12 mouse cellular contexts compared by ENCODE assay signal in the genomic region with DNA sequence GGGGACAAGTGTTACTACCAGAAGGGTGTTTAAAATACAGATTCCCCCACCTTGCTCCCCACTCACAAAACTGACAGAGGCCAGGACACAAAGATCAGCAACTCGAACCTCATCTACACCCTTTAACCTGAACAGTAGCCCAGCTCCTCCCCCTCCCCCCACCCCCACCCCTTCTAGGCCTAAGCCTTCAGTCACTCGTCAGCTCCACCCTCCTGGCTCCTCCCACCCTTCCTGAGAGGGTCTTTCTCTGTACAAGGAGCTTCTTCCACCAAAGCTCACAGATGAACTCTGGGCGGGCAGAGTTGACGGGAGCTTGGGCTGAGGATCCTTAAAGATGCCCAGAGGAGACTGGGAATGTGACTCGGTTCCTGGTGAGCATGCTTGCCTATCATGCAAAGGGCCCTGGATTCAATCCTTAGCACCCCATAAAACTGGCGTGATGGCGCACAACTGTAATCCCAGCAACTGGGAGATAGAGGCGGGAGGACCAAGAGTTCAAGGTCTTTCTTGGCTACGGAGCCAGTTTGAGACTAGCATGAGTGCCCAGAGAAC. TPM values are rescaled to one million over a fixed set of nuclear protein-coding genes. Genes with fewer than 3 reads are reported as not detected.
DNase-seq lines count a peak whose midpoint lies in the region; ATAC-seq and TF ChIP-seq lines count a peak whose summit lies in the region.
"Had no signal": no experiment of that assay in that cellular context is flagged by ENCODE, and none has a peak within 500 bp of the region (broad histone marks: within the 10 kb centered on the region; RNA-seq: fewer than 3 reads in every experiment).

No protein-coding gene starts in this region.

- no peaks in the 10 kb centered on the region for H3K9me3 ChIP-seq in kidney, embryonic 14.5 days (ENCODE audit: control insufficient read depth, low read length)
- no peaks in the 10 kb centered on the region for H3K9me3 ChIP-seq in ES-E14 (ENCODE audit: control insufficient read depth, insufficient read depth, low read depth, low read length)
- no peaks in the 10 kb centered on the region for H3K9me3 ChIP-seq in hindbrain, embryonic 13.5 days
- no peaks in the 10 kb centered on the region for H3K9me3 ChIP-seq in midbrain, embryonic 14.5 days (ENCODE audit: control insufficient read depth, low read length)
- H3K9me3 ChIP-seq: liver, embryonic 12.5 days had no signal

- no peak for DNase-seq in kidney, postnatal 36 days
- DNase-seq in ES-E14 (ENCODE audit: low read depth, low spot score), result peak; percentile 69
- DNase-seq in midbrain, embryonic 14.5 days, result no peak
- DNase-seq in urinary bladder, postnatal 10 days (ENCODE audit: low spot score), result no peak
- DNase-seq in spleen, postnatal 10 days (ENCODE audit: low spot score in 2 of 2), result no peak
- DNase-seq: layer of hippocampus, adult 9-11 months had no signal

- WGBS in kidney, embryonic 14.5 days, result 44% methylated on average over 9 of the region's 9 CpGs
- WGBS in hindbrain, embryonic 13.5 days, result 47% methylated on average over 9 of the region's 9 CpGs
- 44% methylated on average over 9 of the region's 9 CpGs for WGBS in midbrain, embryonic 14.5 days

- peaks cover 46% of the 10 kb centered on the region for H3K4me1 ChIP-seq in kidney, embryonic 14.5 days (ENCODE audit: control insufficient read depth, insufficient read depth, low read length)
- H3K4me1 ChIP-seq in ES-E14 (ENCODE audit: control insufficient read depth in 2 of 2, insufficient read depth in 2 of 2, low read length in 2 of 2, poor library complexity in 1 of 2), result peaks cover 4 to 23% of the 10 kb centered on the region in 2 experiments
- H3K4me1 ChIP-seq in hindbrain, embryonic 13.5 days (replicated peaks), result peaks cover 88% of the 10 kb centered on the region
- H3K4me1 ChIP-seq in midbrain, embryonic 14.5 days (ENCODE audit: control insufficient read depth, insufficient read depth, low read length), result peaks cover 68% of the 10 kb centered on the region

- no peaks in the 10 kb centered on the region for H3K36me3 ChIP-seq in kidney, embryonic 14.5 days (ENCODE audit: control insufficient read depth, insufficient read depth, low read length)
- H3K36me3 ChIP-seq in ES-E14 (ENCODE audit: control insufficient read depth, insufficient read depth, low read length, poor library complexity, severe bottlenecking), result no peaks in the 10 kb centered on the region
- H3K36me3 ChIP-seq in hindbrain, embryonic 13.5 days, result peaks cover 7% of the 10 kb centered on the region; the same call in 1 of the 2 replicates
- peaks cover 8% of the 10 kb centered on the region; the same call in 1 of the 2 replicates for H3K36me3 ChIP-seq in midbrain, embryonic 14.5 days (ENCODE audit: control insufficient read depth, insufficient read depth, low read length)
- H3K36me3 ChIP-seq: liver, embryonic 12.5 days had no signal

- H3K27ac ChIP-seq in kidney, embryonic 14.5 days (ENCODE audit: low read depth, low read length), result no peak overlapping the region
- no peak overlapping the region for H3K27ac ChIP-seq in ES-E14 (ENCODE audit: insufficient read depth, low read depth, low read length, poor library complexity, severe bottlenecking)
- no peak overlapping the region; the same call in 1 of the 2 replicates for H3K27ac ChIP-seq in hindbrain, embryonic 13.5 days
- no peak overlapping the region for H3K27ac ChIP-seq in midbrain, embryonic 14.5 days (replicated peaks; ENCODE audit: low read depth, low read length)
- H3K27ac ChIP-seq: liver, embryonic 12.5 days had no signal

- in situ Hi-C loops in ES-E14 (cut with MboI; ENCODE audit: low sequenced_read_pairs in 2 of 2, unreplicated experiment in 2 of 2), result no loop called here

- H3K9ac ChIP-seq in kidney, embryonic 14.5 days (ENCODE audit: low read depth, low read length), result no peak overlapping the region
- no peak overlapping the region for H3K9ac ChIP-seq in ES-E14 (ENCODE audit: insufficient read depth, low read depth, low read length, poor library complexity, severe bottlenecking)
- H3K9ac ChIP-seq in hindbrain, embryonic 13.5 days, result peak overlapping the region; percentile 58; the same call in 1 of the 2 replicates
- no peak overlapping the region for H3K9ac ChIP-seq in midbrain, embryonic 14.5 days (replicated peaks; ENCODE audit: low read length)
- H3K9ac ChIP-seq: liver, embryonic 12.5 days had no signal

- H3K4me3 ChIP-seq in kidney, embryonic 14.5 days (ENCODE audit: low read length), result no peak overlapping the region
- H3K4me3 ChIP-seq in ES-E14 (ENCODE audit: insufficient read depth in 1 of 2, low read depth in 1 of 2, low read length in 2 of 2, poor library complexity in 1 of 2, severe bottlenecking in 1 of 2), result peak overlapping the region; percentile 7 to 46; a peak in 3 of 4 replicates
- H3K4me3 ChIP-seq in hindbrain, embryonic 13.5 days, result no peak overlapping the region
- H3K4me3 ChIP-seq in midbrain, embryonic 14.5 days (replicated peaks; ENCODE audit: low read depth, low read length), result no peak overlapping the region
- H3K4me3 ChIP-seq: erythroblast, embryonic 14.5 days; liver, embryonic 12.5 days had no signal

- H3K4me2 ChIP-seq in kidney, embryonic 14.5 days (replicated peaks; ENCODE audit: low read depth, low read length), result no peak overlapping the region; the same call in 1 of the 2 replicates
- peak overlapping the region; percentile 35 for H3K4me2 ChIP-seq in hindbrain, embryonic 13.5 days
- peak overlapping the region; percentile 33 for H3K4me2 ChIP-seq in midbrain, embryonic 14.5 days (ENCODE audit: low read length)
- H3K4me2 ChIP-seq: liver, embryonic 12.5 days had no signal

- ATAC-seq in kidney, embryonic 14.5 days (ENCODE audit: low FRiP score, low TSS enrichment), result peak; percentile 21
- no peak for ATAC-seq in hindbrain, embryonic 13.5 days (ENCODE audit: low FRiP score)
- no peak for ATAC-seq in midbrain, embryonic 14.5 days (ENCODE audit: low FRiP score, low TSS enrichment)
- no peak for ATAC-seq in granulocyte monocyte progenitor cell, adult 5-6 weeks (replicated peaks; ENCODE audit: poor library complexity, severe bottlenecking)
- ATAC-seq: liver, embryonic 12.5 days had no signal

- H3K27me3 ChIP-seq in kidney, embryonic 14.5 days (ENCODE audit: control insufficient read depth, insufficient read depth, low read length), result peaks cover 12% of the 10 kb centered on the region
- H3K27me3 ChIP-seq in hindbrain, embryonic 13.5 days, result no peaks in the 10 kb centered on the region
- H3K27me3 ChIP-seq in midbrain, embryonic 14.5 days (ENCODE audit: control insufficient read depth, insufficient read depth, low read length), result no peaks in the 10 kb centered on the region

TF ChIP-seq in ES-E14, 5 proteins besides CTCF, POLR2A, EP300 and RAD21:
- TF ChIP-seq ZNF384 (IDR thresholded peaks at IDR 0.05; ENCODE audit: low read depth, low read length), result no peak

RNA-seq across cellular contexts. Expression of a gene that starts 5.4 kb away (rescaled TPM):
- polyA plus RNA-seq in kidney, embryonic 14.5 days (2014; fragmentation: Nextera tagmentation; extraction: Ambion mirVana), result 6.4 and 9.1 TPM in 2 replicates
- total RNA-seq in ES-E14 (2012; rRNA removed), result 15.5 and 37.5 TPM in 2 replicates
- 14.9 and 16.5 TPM in 2 replicates for polyA plus RNA-seq in hindbrain, embryonic 13.5 days (2015; fragmentation: Nextera tagmentation; extraction: Ambion mirVana)
- polyA plus RNA-seq in midbrain, embryonic 14.5 days (2014; fragmentation: Nextera tagmentation; extraction: Ambion mirVana), result 27.6 and 32.8 TPM in 2 replicates
- 0.47 and 2.6 TPM in 2 replicates for total RNA-seq in granulocyte monocyte progenitor cell, adult 5-6 weeks (2014; fragmentation: Nextera tagmentation)
- 0.39 and 0.57 TPM in 2 replicates for total RNA-seq in granulocyte monocyte progenitor cell, adult 5-6 weeks (2017)
- polyA plus RNA-seq: erythroblast, embryonic 14.5 days had no signal

RNA-seq across cellular contexts. Expression of a gene that starts 55.6 kb away (rescaled TPM):
- 37.1 and 38.8 TPM in 2 replicates for polyA plus RNA-seq in kidney, embryonic 14.5 days (2014; fragmentation: Nextera tagmentation; extraction: Ambion mirVana)
- not detected in 2 replicates for total RNA-seq in ES-E14 (2012; rRNA removed)
- 37.9 and 48.5 TPM in 2 replicates for polyA plus RNA-seq in hindbrain, embryonic 13.5 days (2015; fragmentation: Nextera tagmentation; extraction: Ambion mirVana)
- polyA plus RNA-seq in midbrain, embryonic 14.5 days (2014; fragmentation: Nextera tagmentation; extraction: Ambion mirVana), result 19.1 and 40.0 TPM in 2 replicates
- total RNA-seq in granulocyte monocyte progenitor cell, adult 5-6 weeks (2014; fragmentation: Nextera tagmentation), result 1.3 TPM in 1 of 2 replicates, not detected in the other
- 0.52 and 1.1 TPM in 2 replicates for total RNA-seq in granulocyte monocyte progenitor cell, adult 5-6 weeks (2017)
- total RNA-seq: CH12.LX had no signal

Comparison
In these comparisons a context has a peak if more than half of its experiments do, and no peak if none do; other contexts are left out.
1. H3K4me3 ChIP-seq: peak in ES-E14 (2 of 2); none in kidney, embryonic 14.5 days (single experiment), hindbrain, embryonic 13.5 days (single experiment) and midbrain, embryonic 14.5 days (single experiment).